Mouse (Mus musculus) CD4-positive helper T cell, adult 2 months (primary cell): ENCODE results near the gene Upk1a.
A peak's percentile ranks its signal among the peaks of the same experiment; 100 is the strongest.

Experiments used
- DNase-seq: peaks from one replicate; pipeline ENCODE4 v3.0.0-alpha.2; 2012; ENCODE audit warnings: low read depth, missing footprints, low spot score

The Upk1a gene

DNA sequence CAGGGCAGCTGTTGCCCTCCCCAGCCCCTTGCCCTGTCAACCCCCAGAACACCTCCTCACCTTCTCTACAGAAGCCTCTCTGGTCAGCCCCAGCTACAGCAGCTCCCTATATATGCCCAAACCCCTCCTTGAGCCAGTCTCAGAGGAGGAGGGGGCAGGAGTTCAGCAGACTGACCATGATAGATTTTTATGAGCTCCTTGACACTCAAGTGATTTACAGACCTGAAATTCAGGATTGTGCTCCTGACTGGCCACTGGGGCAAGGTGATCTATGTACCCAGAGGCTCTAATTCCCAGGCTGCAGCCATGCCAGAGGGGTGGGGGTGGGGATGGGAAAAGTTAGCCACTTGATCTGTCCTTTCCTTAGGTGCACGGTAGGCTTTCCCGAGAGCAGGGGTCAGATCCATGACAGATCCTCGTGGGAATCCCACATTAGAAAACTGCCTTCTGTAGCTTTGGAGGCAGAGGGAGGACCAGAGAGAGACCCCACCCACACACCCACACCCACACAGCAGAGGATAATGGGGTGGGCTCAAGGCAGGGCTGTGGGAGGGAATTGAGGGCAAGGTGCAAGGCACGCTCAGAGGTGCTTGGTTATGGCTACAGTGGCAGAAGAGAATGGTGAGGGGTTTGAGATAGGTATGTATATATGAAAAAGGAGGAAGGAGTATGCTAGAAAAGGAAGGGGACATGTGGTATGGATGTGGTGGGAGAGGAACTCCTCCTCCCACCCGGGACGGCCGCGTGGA is at the start of gene Upk1a:
Gene Upk1a (minus strand): TSS at position 194 of the 749 bp plus-strand sequence.
- no peak for DNase-seq

DNA sequence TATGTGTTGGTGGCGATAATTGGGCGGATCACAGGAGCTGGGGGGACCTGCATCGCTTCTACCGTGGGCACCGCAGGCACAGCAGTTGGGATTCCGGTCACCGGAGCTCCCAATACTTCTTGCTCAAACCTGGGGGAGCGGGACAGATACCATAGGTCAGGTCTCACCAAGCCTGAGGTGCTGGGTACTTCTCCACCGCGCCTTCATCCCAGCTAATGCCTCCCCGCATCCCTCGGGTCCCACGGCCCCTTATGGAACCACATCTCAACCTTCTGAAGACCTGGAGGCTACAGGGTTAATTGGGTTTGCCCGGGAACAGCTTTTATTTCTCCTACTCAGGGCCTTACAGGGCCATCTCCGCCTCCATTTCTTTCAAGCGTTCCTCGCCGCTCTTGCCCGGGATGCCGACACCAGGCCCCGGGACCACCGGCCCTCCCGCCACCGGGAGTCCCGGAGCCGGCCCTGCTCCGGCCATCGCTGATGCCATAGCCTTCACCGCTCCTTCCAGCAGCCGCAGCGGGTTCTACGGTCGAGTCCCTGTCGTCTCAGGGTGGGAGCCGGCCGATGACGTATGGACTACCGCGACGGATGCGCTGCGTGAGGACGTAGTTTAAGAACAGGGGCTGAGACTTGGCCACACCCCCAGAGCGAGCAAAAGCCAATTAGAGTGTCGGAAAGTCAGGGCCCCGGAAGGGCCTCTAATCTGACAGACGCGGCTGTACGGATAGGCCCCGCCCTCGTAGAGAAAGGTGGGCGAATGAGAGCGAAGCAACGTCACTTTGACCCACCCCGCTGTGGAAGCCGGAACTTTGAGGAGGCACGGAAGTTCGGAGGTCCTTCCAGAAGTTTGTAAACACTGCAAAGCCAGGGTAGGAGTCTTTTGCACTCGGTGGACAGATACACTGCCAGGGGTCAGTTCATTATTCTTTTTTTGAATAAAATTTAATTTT is 37.2 kb upstream of the Upk1a start, which contains the start of gene Rbm42:
Gene Rbm42 (minus strand): TSS at position 727 of the 950 bp plus-strand sequence.
- peak; percentile 99 for DNase-seq

DNA sequence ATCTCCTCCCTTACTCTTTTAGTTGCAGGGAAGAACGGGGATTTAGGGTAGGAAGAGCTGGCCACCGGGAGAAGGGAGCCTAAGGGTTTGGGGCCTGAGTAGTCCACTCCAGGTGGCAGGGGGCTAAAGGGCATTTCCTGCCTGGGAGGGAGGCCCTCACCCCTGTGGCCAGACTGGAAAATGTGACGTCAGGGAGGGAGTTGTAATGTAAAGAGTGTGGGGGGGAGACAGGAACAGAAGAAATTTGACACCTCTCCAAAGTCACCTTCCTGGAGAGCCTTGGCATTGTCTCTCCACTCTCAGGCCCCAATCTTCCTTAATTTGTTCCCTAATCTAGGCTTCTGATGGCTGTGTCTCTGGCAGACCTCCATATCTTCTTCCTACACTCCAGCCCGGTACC is 26.4 kb upstream of the Upk1a start:
- DNase-seq, result no peak

DNA sequence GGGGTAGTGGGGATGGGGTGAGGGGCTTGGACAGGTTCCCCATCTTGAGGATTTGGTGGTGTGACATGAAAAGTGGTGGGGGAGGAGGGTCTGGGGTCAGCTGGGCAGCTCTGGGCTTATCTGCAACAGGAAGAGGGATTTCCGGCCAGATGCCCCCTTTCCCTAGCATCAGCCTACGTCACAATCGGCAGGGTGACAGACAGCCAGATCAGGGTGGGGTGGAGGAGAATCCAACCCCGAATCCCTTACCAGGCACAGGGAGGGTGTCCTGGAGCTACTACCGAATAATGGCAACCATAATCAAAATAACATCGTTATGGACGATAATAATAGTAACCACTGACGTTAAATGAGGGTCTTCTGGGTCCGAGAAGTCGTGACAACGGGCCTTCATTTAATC is 23.7 kb upstream of the Upk1a start:
- no peak for DNase-seq

DNA sequence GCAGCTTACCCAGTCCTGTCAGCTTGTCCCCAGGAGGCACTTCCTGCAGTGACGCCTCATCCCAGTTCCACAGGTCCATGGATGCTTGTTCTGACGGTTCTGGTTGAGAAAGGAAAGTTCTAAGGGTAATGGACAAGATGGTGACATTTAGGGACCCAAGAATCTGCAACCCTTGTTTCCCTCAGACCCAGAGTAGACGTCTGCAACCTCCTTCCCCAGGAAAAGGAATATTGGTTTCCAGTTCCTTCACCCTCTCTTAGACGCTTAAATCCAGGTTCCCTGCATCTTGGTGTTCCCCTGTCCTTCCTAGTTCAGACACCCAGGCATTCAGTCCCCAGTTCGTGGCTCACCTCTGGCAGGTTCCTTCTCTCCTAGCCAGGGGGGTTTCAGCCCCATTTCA is 23.1 kb upstream of the Upk1a start, which contains the start of gene Etv2:
Gene Etv2 (minus strand): TSS at position 101 of the 400 bp plus-strand sequence.
- no peak for DNase-seq

DNA sequence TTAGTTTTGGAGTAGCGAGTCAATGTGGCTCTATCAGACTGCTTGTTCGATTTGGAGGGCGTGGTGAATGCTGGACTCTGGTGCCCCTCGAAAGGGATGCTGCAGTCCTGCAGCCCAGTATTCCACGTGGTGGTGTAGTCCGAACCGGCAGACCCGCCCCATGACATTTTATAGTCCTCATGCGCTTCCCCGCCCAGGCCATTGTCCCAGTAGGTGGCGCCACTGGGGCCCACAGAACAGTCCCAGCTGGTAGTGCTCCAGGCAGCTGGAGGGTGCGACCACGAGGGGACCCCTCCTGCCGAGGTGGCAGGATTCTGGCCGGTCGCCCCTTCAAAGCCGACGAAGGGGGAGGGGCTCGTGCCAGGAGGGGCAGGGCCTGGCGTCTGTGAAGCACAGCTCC is 22.0 kb upstream of the Upk1a start:
- DNase-seq, result peak; percentile 58

DNA sequence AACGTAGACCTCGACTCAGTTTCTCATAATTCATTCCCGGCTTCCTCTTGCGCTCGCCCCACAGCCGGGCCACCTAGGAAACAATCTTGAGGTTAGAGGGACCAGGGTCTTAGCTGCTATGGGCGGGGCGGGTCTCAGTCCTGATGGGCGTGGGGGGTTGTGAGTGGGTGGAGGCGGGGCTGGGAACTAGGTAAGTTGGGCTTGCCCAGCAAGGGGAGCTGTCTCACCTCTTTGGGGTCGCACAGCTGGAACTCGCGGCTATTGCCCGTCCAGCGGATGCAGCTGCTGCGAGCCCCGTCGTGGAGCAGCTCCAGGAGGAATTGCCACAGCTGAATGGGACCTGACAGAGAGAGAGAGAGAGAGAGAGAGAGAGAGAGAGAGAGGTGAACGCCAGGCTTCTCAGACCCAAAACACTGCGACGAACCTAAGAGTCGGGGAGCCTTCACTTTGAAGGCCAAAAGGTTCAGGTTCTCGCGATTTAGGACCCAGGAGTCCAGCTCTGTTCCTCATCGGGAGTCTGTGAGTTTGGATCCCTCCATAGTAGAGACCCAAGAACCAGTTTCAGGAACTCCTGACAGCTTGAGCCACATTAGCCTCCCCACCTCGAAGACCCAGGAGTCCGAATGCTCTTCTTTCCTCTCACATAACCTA is 21.2 kb upstream of the Upk1a start:
- DNase-seq, result no peak

DNA sequence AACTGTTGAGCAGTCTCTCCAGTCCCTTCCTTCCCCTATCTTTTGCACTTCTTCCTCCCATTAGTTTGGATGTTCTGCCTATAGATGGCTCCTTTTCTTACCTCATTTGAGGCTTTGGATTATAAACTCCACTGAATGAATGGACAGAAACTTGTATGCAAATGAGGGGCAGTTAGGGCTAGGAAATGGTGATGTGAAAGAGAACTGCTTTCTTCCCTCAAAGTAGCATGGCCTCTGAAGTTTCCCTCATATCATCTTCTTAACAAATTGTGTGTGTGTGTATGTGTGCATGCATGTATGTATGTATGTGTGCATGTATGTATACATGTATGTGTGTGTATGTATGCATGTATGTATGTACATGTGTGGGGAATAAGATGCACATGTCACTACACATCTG is 16.4 kb upstream of the Upk1a start:
- no peak for DNase-seq

DNA sequence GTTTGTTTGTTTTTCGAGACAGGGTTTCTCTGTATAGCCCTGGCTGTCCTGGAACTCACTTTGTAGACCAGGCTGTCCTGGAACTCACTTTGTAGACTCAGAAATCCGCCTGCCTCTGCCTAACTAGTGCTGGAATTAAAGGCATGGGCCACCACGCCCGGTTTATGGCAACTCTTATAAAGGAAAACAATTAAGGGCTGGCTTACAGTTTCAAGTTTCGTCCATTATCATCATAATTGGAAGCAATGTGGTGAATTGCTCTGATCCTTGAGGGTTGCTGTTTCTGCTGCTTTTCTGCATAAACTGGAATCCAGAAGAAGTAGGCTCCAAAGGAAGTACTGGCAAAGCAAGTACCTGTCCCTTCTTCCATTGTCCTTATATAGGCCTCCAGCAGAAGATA is 14.0 kb upstream of the Upk1a start:
- no peak for DNase-seq

DNA sequence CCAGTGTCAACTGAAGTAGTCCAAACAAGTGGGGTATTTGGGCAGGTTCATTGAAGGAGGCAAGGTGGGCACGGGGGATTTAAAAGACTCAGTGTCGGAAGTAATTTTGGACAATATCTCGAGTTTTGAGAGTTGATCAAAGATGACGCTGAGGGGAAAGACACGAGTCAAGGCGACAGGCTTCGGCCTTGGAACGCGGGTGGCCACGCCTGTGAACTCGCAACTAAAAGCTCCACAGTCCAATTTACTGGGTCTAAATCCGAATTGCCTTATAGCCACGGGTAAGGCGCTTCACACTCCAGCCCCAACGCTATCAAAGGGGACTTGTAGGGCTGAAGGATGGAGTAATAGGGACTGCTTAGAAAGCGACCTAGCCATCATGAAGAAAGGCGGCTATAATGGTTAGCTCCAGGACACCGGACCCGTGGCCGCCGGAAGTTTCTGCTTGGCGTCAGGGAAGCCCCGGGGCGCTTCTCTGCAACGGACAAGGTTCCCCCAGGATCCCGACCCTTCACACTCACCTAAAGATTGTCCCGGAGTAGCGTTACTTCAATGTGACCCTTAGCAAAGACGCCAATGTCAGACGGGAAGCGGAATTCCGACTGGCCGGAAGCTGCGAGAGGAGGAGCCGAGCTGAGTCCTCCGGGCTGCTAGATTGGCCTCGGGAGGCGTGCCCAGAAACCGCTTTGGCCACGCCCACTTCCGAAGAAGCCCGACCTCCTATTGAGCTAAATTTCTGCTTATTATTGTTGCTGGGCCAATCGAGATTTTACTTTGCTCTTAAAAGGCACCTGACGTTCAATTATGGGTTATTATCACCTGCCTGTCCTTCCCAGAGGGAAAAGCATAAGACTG is 13.1 kb upstream of the Upk1a start, which contains the start of gene Cox6b1:
Gene Cox6b1 (minus strand): TSS at position 622 of the 855 bp plus-strand sequence.
- peak; percentile 94 for DNase-seq

DNA sequence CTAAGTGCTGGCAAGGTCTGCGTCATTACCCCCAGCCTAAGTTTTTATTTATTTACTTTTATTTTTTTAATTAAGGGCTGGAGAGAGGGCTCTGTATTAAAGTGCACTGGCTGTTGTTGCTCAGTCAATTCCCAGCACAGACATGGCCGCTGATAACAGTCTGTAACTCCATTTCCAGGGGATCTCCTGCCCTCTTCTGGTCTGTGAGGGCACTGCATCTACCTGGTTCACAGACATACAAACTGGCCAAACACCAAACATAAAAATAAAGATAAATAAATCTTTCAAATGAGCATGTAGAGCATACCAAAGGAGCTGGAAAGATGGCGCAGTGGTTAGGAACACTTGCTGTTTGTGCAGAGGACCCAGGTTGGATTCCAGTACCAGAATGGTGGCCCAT is 6.6 kb upstream of the Upk1a start:
- DNase-seq, result peak; percentile 31

DNA sequence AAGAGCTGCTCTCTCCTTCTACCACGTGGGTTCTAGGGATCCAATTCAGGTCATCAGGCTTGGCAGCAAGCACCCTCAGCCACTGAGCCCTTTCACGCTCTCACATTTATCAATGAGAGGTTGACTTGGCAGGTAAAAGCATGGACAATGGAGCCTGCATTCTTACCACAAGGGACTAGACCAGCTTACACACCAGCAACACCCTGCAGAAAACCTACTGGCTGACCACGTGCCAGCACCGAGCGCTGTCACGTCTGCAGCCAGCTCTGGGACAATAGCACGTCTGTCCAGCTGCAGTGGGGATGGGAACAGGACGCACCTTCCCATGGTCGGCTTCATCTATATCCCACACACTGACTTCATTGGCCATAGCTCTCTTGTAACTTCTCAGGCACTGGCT is 6.0 kb upstream of the Upk1a start:
- DNase-seq, result no peak

DNA sequence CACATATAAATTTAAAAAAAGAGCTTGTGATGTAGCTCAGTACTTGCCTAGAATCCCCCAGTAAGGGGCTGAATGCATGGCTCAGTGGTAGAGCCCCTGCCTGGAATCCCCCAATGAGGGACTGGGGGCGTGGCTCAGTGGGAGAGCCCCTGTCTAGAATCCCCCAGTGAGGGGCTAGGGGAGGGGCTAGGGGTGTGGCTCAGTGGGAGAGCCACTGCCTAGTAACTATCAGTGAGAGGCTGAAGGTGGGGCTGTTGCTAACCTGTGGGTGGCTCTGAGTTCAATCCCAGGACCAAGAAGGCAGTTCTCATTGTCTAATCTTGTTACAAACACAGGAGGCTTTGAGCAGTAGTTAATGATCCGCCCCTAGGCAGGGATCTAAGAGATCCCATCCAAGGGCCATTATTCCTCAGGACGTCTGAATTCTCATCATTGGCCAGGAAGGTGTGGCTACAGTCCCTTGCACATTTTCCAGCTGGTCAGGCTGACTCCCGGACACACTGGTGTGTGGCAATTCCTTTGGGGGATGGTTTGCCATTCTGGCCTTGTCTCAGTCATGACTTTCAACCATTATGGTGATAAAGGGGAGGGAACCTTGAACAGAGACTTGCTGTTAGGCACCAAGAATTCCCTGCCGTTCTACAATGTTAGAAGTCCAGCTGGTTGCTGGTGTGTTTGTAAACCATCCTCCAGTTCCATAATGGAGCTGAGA is 2.6 kb upstream of the Upk1a start:
- no peak for DNase-seq

DNA sequence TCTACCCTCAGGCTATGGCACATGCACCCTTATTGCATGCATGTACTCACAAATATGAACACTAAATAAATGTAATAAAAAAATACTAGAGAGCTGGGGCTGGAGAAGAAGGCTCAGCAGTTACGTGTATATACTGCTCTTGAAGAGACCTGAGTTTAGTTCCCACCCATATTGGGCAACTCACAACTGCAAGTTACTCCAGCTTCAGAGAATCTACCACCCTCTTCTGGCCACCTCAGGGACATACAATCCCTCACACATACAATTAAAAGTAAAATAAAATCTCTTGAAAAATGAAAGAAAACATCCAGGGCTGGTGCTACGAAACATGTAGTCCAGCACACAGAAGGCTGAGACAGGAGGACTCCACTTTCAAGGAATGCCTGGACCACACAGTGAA is 1.8 kb upstream of the Upk1a start:
- DNase-seq, result peak; percentile 58

DNA sequence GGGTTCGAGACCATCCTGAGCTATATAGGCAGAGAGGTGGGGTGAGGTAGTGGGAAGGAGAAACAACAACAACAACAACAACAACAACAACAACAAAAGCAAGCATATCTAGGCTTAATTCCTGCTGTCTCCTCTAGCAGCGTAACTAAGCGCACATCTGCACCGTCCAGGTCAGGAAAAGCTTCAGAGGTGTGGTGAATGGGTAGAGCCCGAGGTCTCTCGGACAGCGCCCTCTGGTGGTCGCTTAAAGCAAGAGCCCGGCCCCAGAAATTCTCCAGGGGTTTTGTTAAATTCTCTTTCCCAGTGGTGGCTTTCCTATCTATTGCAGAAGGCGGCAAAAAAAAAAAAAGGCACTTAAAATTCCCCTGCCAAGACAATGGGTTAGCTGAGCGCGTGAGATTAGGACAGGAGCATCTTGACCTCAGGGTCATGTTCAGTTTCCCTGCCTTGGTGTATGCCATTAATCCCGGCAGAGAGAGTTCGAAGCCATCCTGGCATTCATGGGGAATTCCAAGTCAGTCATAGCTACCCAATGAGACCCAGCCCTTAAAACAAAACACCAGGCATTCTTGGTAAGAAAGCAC is 974 bp upstream of the Upk1a start:
- DNase-seq, result peak; percentile 67

DNA sequence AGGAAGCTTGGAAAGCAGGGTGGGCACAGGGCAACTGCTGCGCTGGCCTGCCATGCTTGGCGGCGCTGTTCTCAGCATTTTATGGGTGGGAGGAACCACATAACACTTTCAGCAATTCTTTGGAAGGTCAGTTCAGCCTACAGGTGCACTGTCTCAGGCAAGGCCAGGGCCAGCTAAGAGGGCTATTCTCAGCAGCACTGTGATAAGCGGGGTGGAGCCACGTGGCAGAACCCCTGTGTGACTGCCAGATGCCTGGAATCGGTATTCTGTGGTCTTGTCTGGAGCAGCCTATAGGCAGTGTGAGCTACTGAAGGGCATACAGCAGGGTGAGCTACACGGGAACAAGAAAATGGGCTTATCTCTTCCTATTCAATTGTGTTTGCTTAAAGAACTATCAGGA is 2.6 kb downstream of the Upk1a start:
- DNase-seq, result no peak

DNA sequence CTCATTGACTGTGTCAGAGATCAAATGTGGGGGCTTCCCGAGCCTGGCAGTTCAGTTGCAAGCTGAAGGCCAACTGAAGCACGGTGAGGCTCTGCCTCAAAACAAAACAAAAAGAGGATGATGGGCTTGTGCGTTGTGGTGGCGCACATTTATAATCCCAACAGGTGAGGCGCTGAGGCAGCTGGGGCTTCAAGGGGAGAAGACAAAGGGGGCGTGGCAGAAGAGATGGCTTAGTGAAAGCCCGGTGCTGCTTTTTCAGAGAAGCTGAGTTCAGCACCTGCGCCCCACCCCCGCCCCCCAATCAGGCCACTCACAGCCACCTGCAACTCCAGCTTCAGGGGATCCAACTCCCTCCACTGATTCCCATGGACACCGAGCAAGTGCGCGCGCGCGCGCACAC is 4.2 kb downstream of the Upk1a start:
- DNase-seq, result no peak

DNA sequence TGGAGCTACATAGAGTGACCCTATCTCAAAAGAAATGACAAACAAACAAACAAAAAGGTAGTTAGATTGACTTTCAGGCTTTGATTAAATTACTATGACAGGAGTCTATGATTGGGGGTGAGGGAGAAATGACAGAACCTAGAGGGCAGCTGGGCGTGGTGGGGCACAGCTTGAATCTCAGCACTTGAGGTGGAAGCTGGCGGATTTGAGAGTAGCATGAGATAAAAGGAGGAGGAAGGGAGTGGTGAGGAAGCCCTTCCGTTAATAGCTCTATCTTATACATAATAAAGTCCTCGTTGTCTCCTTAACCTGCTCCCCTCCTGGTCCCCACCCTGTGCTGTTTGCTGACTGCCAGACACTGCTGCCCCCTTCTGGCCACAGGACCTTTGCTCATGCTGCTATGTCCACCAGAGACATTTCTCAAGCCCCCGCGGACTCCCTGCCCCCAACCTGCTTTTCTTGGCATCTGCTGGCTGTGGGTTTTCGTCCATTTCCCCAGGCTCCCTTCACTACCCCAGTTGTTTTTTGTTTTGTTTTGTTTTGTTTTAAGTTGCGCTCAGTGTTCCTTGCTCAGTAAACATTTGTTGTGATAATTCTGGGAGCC is 4.8 kb downstream of the Upk1a start:
- DNase-seq, result peak; percentile 78

DNA sequence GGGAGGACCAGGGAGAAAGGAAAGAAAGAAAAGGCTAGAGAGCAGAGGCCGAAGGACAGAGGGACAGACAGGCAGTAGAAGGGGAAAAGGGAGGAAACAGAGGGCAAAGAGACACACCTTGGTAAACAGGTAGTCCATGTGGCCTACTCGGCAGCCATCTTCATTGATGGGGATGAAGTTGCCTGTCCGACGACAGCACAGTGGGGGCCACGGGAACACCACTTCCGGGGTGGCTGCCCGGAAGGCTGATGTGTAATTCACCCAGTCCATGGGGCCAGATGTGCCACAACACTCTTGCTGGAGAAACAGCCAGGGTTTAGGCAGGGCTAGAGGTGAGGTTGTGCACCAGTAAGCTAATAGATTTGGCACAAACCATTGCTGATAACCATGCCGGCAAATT is 7.7 kb downstream of the Upk1a start:
- DNase-seq, result no peak

DNA sequence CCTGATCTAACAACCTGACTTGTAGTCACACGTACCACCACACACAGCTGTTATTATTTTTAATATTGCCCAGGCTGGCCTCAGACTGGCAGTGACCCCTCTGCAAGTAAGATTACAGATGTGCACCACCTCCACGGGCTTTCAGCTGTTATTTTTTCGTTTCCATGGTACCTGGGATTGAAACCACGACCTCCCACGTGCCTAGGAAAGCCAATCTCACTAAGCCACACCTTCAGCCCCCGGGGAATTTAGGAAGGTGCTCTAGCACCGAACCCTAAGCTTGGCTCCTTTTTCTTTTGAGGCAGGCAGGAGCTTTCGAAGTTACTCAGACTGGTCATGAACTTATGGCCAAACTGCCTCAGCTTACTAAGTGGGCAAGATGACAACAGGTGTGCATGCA is 8.2 kb downstream of the Upk1a start:
- no peak for DNase-seq
